Mouse (Mus musculus) lung, postnatal 0 days (tissue): ENCODE measurements around the gene Akap7.

Source experiments
- CTCF ChIP-seq: IDR thresholded peaks from 2 replicates; pipeline ENCODE4 v1.5.1; 2016; ENCODE audit warnings: antibody characterized with exemption, mild to moderate bottlenecking
- EP300 ChIP-seq: IDR thresholded peaks from 2 replicates; pipeline ENCODE4 v1.6.1; 2016; ENCODE audit warnings: antibody characterized with exemption, mild to moderate bottlenecking, control low read depth

- TF ChIP-seq CTCF (no peak), EP300 (no peak)
Observed at GRCm38 (mm10) chr10:25234080-25234479, 73.6 kb downstream of the Akap7 start.
